ENCODE assay signal across 7 mouse cellular contexts in genomic region chr7:25181814-25182213, GRCm38 (mm10). TPM values are rescaled to one million over a fixed set of nuclear protein-coding genes. Genes with fewer than 3 reads are reported as not detected.
DNase-seq lines count a peak whose midpoint lies in the region; ATAC-seq lines count a peak whose summit lies in the region.

No protein-coding gene starts in this region.

- H3K9ac ChIP-seq in forebrain, embryonic 13.5 days: peak overlapping the region; percentile 10; the same call in 1 of the 2 replicates
- no peak overlapping the region for H3K9ac ChIP-seq in liver, embryonic 15.5 days

- no peak overlapping the region for H3K27ac ChIP-seq in forebrain, embryonic 13.5 days
- no peak overlapping the region for H3K27ac ChIP-seq in liver, embryonic 15.5 days (replicated peaks)

- 5% methylated on average over 21 of the region's 21 CpGs for WGBS in forebrain, embryonic 13.5 days
- 7% methylated on average over 21 of the region's 21 CpGs for WGBS in liver, embryonic 15.5 days (ENCODE audit: insufficient replicate concordance)

- no peak for ATAC-seq in forebrain, embryonic 13.5 days
- no peak for ATAC-seq in liver, embryonic 15.5 days (ENCODE audit: insufficient read depth)
- ATAC-seq in frontal cortex, adult (ENCODE audit: low TSS enrichment): no peak
- no peak for ATAC-seq in inflammation-experienced regulatory T-cells, adult 6 months

- peak overlapping the region; percentile 23 for H3K4me3 ChIP-seq in forebrain, embryonic 13.5 days
- H3K4me3 ChIP-seq in liver, embryonic 15.5 days (replicated peaks): peak overlapping the region; percentile 30

- H3K36me3 ChIP-seq in forebrain, embryonic 13.5 days (ENCODE audit: poor library complexity, severe bottlenecking): no peaks in the 10 kb centered on the region
- H3K36me3 ChIP-seq in liver, embryonic 15.5 days (replicated peaks): no peaks in the 10 kb centered on the region

- peaks cover 55% of the 10 kb centered on the region for H3K27me3 ChIP-seq in forebrain, embryonic 13.5 days
- peaks cover 80% of the 10 kb centered on the region for H3K27me3 ChIP-seq in liver, embryonic 15.5 days

- DNase-seq in B cell, adult 2 months: peak; percentile 57 to 62
- peak; percentile 54 for DNase-seq in CD4-positive, CD25-positive, alpha-beta regulatory T cell, adult 2 months (ENCODE audit: low read depth, low spot score)
- DNase-seq in c-Kit-positive CD71-positive TER-119-positive erythroid progenitor cells, embryonic 14.5 days (ENCODE audit: low spot score): no peak

- no peaks in the 10 kb centered on the region for H3K9me3 ChIP-seq in forebrain, embryonic 13.5 days (replicated peaks)
- H3K9me3 ChIP-seq in liver, embryonic 15.5 days (replicated peaks): no peaks in the 10 kb centered on the region

- peaks cover 38% of the 10 kb centered on the region for H3K4me1 ChIP-seq in forebrain, embryonic 13.5 days
- H3K4me1 ChIP-seq in liver, embryonic 15.5 days (replicated peaks): peaks cover 30% of the 10 kb centered on the region

- H3K4me2 ChIP-seq in forebrain, embryonic 13.5 days: peak overlapping the region; percentile 75
- peak overlapping the region; percentile 48 for H3K4me2 ChIP-seq in liver, embryonic 15.5 days

RNA-seq across cellular contexts. Expression of gene Pou2f2, which starts 2.3 kb away (rescaled TPM):
- 21.9 and 22.2 TPM in 2 replicates for polyA plus RNA-seq in forebrain, embryonic 13.5 days (2015; fragmentation: Nextera tagmentation; extraction: Ambion mirVana)
- polyA plus RNA-seq in liver, embryonic 15.5 days (2015; fragmentation: Nextera tagmentation; extraction: Ambion mirVana): 1.6 and 2.1 TPM in 2 replicates
- polyA plus RNA-seq in inflammation-experienced regulatory T-cells, adult 6 months (2017; shearing (Covaris generic)): 10 to 100 TPM; 18.1 to 32.0 (median 30.0) TPM

RNA-seq across cellular contexts. Expression of gene Dedd2, which starts 38.6 kb away (rescaled TPM):
- polyA plus RNA-seq in forebrain, embryonic 13.5 days (2015; fragmentation: Nextera tagmentation; extraction: Ambion mirVana): 11.0 and 12.5 TPM in 2 replicates
- polyA plus RNA-seq in liver, embryonic 15.5 days (2015; fragmentation: Nextera tagmentation; extraction: Ambion mirVana): 35.4 and 39.1 TPM in 2 replicates
- polyA plus RNA-seq in inflammation-experienced regulatory T-cells, adult 6 months (2017; shearing (Covaris generic)): 10 to 100 TPM; 24.6 to 26.2 (median 25.0) TPM

RNA-seq across cellular contexts. Expression of gene Zfp526, which starts 39.4 kb away (rescaled TPM):
- 2.0 and 2.1 TPM in 2 replicates for polyA plus RNA-seq in forebrain, embryonic 13.5 days (2015; fragmentation: Nextera tagmentation; extraction: Ambion mirVana)
- 1.8 and 2.1 TPM in 2 replicates for polyA plus RNA-seq in liver, embryonic 15.5 days (2015; fragmentation: Nextera tagmentation; extraction: Ambion mirVana)
- polyA plus RNA-seq in inflammation-experienced regulatory T-cells, adult 6 months (2017; shearing (Covaris generic)): 1 to 10 TPM; 2.2 to 4.0 (median 2.5) TPM

RNA-seq across cellular contexts. Expression of gene Gsk3a, which starts 55.8 kb away (rescaled TPM):
- 11.2 and 12.9 TPM in 2 replicates for polyA plus RNA-seq in forebrain, embryonic 13.5 days (2015; fragmentation: Nextera tagmentation; extraction: Ambion mirVana)
- 6.4 and 7.4 TPM in 2 replicates for polyA plus RNA-seq in liver, embryonic 15.5 days (2015; fragmentation: Nextera tagmentation; extraction: Ambion mirVana)
- polyA plus RNA-seq in inflammation-experienced regulatory T-cells, adult 6 months (2017; shearing (Covaris generic)): 10 to 100 TPM in 1 of 3 experiments, 1 to 10 TPM in 2; 8.5 to 13.3 (median 8.9) TPM
